Mouse (Mus musculus) CH12.LX (cell line): ENCODE results near the gene Med24. TPM values are rescaled to one million over a fixed set of nuclear protein-coding genes. Genes with fewer than 3 reads are reported as not detected.

Source experiments
- DNase-seq: peaks from one replicate; pipeline ENCODE4 v3.0.0-alpha.2; 2013; ENCODE audit errors: extremely low read depth
- H3K27ac ChIP-seq: 2 replicates; pipeline ENCODE4 v1.5.1; 2012; ENCODE audit warnings: low read depth, mild to moderate bottlenecking, control low read depth, moderate library complexity; ENCODE audit not compliant: insufficient read depth
- H3K27me3 ChIP-seq: replicated peaks from 2 replicates; pipeline ENCODE3; 2012; ENCODE audit warnings: inconsistent platforms
- H3K36me3 ChIP-seq, 2 experiments: replicated peaks in 1 of 2; 2 replicates each; pipeline versions ENCODE3 to v1.6.1; 2012; ENCODE audit warnings: inconsistent platforms in 1 of 2, low read length in 1 of 2, mild to moderate bottlenecking in 1 of 2, mixed read lengths in 1 of 2, moderate library complexity in 1 of 2; ENCODE audit not compliant: control insufficient read depth in 1 of 2, insufficient read depth in 1 of 2
- H3K4me1 ChIP-seq, 2 experiments: 2 replicates each; pipeline ENCODE4 v1.6.1; 2012; ENCODE audit warnings: inconsistent platforms in 1 of 2, moderate library complexity in 1 of 2; ENCODE audit not compliant: insufficient read depth in 2 of 2, control insufficient read depth in 1 of 2
- H3K4me2 ChIP-seq: 2 replicates; pipeline ENCODE4 v1.6.1; 2012; ENCODE audit warnings: low read depth, mild to moderate bottlenecking, control low read depth; ENCODE audit not compliant: poor library complexity, insufficient read depth, severe bottlenecking
- H3K4me3 ChIP-seq, 3 experiments: fragments of 150-350 bp in 1 of 3; sonication (generic) in 1 of 3; replicated peaks in 1 of 3; 2 replicates each; pipeline versions ENCODE3 to v1.5.1; 2011 to 2012; ENCODE audit warnings: low read depth in 2 of 3, low read length in 2 of 3, mild to moderate bottlenecking in 2 of 3, moderate library complexity in 2 of 3, control low read depth in 1 of 3, improper control_type of control experiment in 1 of 3, inconsistent platforms in 1 of 3, mixed read lengths in 1 of 3; ENCODE audit not compliant: poor library complexity in 1 of 3
- H3K79me2 ChIP-seq: replicated peaks from 2 replicates; pipeline ENCODE4 v1.6.1; 2012; ENCODE audit warnings: mild to moderate bottlenecking, moderate library complexity; ENCODE audit not compliant: control insufficient read depth, poor library complexity, insufficient read depth, severe bottlenecking; ENCODE audit errors: extremely low read depth
- H3K9ac ChIP-seq: 2 replicates; pipeline ENCODE4 v1.6.1; 2012; ENCODE audit warnings: low read depth, mild to moderate bottlenecking, control low read depth, moderate library complexity; ENCODE audit not compliant: insufficient read depth
- H3K9me3 ChIP-seq: replicated peaks from 2 replicates; pipeline ENCODE3; 2012; ENCODE audit warnings: low read length, inconsistent platforms, mixed read lengths
- BHLHE40 ChIP-seq: IDR thresholded peaks from 2 replicates; pipeline ENCODE4 v1.6.1; 2011; ENCODE audit warnings: mild to moderate bottlenecking, low read depth, low read length, improper control_type of control experiment
- CHD2 ChIP-seq: IDR thresholded peaks from 2 replicates; pipeline ENCODE4 v1.6.1; 2011; ENCODE audit warnings: low read length, improper control_type of control experiment
- EP300 ChIP-seq: IDR thresholded peaks from 2 replicates; pipeline ENCODE4 v1.6.1; 2011; ENCODE audit warnings: low read length, improper control_type of control experiment
- ETS1 ChIP-seq: conservative IDR thresholded peaks from 2 replicates; pipeline ENCODE4 v1.6.1; 2012; ENCODE audit warnings: low read depth, mild to moderate bottlenecking, inconsistent platforms, low read length, improper control_type of control experiment, moderate library complexity
- GABPA ChIP-seq: IDR thresholded peaks from 2 replicates; pipeline ENCODE4 v1.6.1; 2012; ENCODE audit warnings: low read depth, low read length, improper control_type of control experiment, inconsistent platforms; ENCODE audit not compliant: insufficient replicate concordance
- IRF4 ChIP-seq: IDR thresholded peaks from 2 replicates; pipeline ENCODE4 v1.6.1; 2014; ENCODE audit warnings: low read depth, mild to moderate bottlenecking, inconsistent platforms, low read length, improper control_type of control experiment
- JUN ChIP-seq: IDR thresholded peaks from 2 replicates; pipeline ENCODE4 v1.6.1; 2011; ENCODE audit warnings: low read depth, mild to moderate bottlenecking, low read length, improper control_type of control experiment, moderate library complexity; ENCODE audit not compliant: insufficient read depth
- KAT2A ChIP-seq: IDR thresholded peaks from 2 replicates; pipeline ENCODE4 v1.6.1; 2012; ENCODE audit warnings: low read length, improper control_type of control experiment, inconsistent platforms; ENCODE audit not compliant: insufficient replicate concordance
- MAFK ChIP-seq: IDR thresholded peaks from 2 replicates; pipeline ENCODE4 v1.6.1; 2011; ENCODE audit warnings: low read length, improper control_type of control experiment; ENCODE audit not compliant: insufficient replicate concordance
- MAZ ChIP-seq: IDR thresholded peaks from 2 replicates; pipeline ENCODE4 v1.6.1; 2012; ENCODE audit warnings: low read depth, mild to moderate bottlenecking, inconsistent platforms, low read length, improper control_type of control experiment, moderate library complexity
- MXI1 ChIP-seq: IDR thresholded peaks from 2 replicates; pipeline ENCODE4 v1.6.1; 2011; ENCODE audit warnings: mild to moderate bottlenecking, low read depth, low read length, improper control_type of control experiment
- NELFE ChIP-seq: IDR thresholded peaks from 2 replicates; pipeline ENCODE4 v1.6.1; 2011; ENCODE audit warnings: low read depth, low read length, improper control_type of control experiment
- PAX5 ChIP-seq: IDR thresholded peaks from 2 replicates; pipeline ENCODE4 v1.6.1; 2012; ENCODE audit warnings: low read length, inconsistent platforms, mixed read lengths
- RAD21 ChIP-seq: IDR thresholded peaks from 2 replicates; pipeline ENCODE4 v1.6.1; 2011; ENCODE audit warnings: low read depth, mild to moderate bottlenecking, low read length, improper control_type of control experiment, moderate library complexity
- RCOR1 ChIP-seq: conservative IDR thresholded peaks from 2 replicates; pipeline ENCODE4 v1.6.1; 2012; ENCODE audit warnings: low read depth, mild to moderate bottlenecking, inconsistent platforms, low read length, improper control_type of control experiment
- SIN3A ChIP-seq: IDR thresholded peaks from 2 replicates; pipeline ENCODE4 v1.6.1; 2012; ENCODE audit warnings: low read length, improper control_type of control experiment, inconsistent platforms
- SMC3 ChIP-seq: IDR thresholded peaks from 2 replicates; pipeline ENCODE4 v1.6.1; 2011; ENCODE audit warnings: low read depth, low read length, improper control_type of control experiment
- TCF12 ChIP-seq: IDR thresholded peaks from 2 replicates; pipeline ENCODE4 v1.6.1; 2014; ENCODE audit warnings: low read depth, mild to moderate bottlenecking, inconsistent platforms, low read length, improper control_type of control experiment
- UBTF ChIP-seq: IDR thresholded peaks from 2 replicates; pipeline ENCODE4 v1.6.1; 2012; ENCODE audit warnings: low read depth, mild to moderate bottlenecking, inconsistent platforms, low read length, improper control_type of control experiment, moderate library complexity
- USF2 ChIP-seq: conservative IDR thresholded peaks from 2 replicates; pipeline ENCODE4 v1.6.1; 2011; ENCODE audit warnings: low read depth, low read length, improper control_type of control experiment
- ZC3H11A ChIP-seq: IDR thresholded peaks from 2 replicates; pipeline ENCODE4 v1.6.1; 2012; ENCODE audit warnings: low read depth, mild to moderate bottlenecking, inconsistent platforms, low read length, improper control_type of control experiment
- ZKSCAN1 ChIP-seq: IDR thresholded peaks from 2 replicates; pipeline ENCODE4 v1.6.1; 2012; ENCODE audit warnings: low read depth, inconsistent platforms, low read length, improper control_type of control experiment, borderline replicate concordance
- ZMIZ1 ChIP-seq: IDR thresholded peaks from 2 replicates; pipeline ENCODE4 v1.6.1; 2012; ENCODE audit warnings: low read depth, mild to moderate bottlenecking, inconsistent platforms, low read length, improper control_type of control experiment
- ZNF384 ChIP-seq: IDR thresholded peaks from 2 replicates; pipeline ENCODE4 v1.6.1; 2012; ENCODE audit warnings: low read depth, low read length, improper control_type of control experiment, inconsistent platforms
- dilution Hi-C: fragments of 300-500 bp; cut with MboI; formaldehyde crosslinking; loops from 2 replicates; pipeline ENCODE4 v1.14.3; 2020; ENCODE audit warnings: low sequenced_read_pairs; ENCODE audit not compliant: extremely low pct_unique_long_range_greater_than_20kb, extremely low pct_ligation_motif_present
- in situ Hi-C: fragments of 300-500 bp; cut with MboI; formaldehyde crosslinking; loops from 3 replicates; pipeline ENCODE4 v1.14.3; 2019; ENCODE audit warnings: low sequenced_read_pairs, low pct_ligation_motif_present, low pct_unique_long_range_greater_than_20kb, mixed read lengths
- polyA plus RNA-seq: library from polyadenylated mRNA; unstranded; fragments of >175 nt; gene quantifications from 2 replicates; pipeline ENCODE4 v1.2.1, GENCODE M21; 2012; ENCODE audit warnings: low read depth; ENCODE audit not compliant: insufficient read length
- total RNA-seq, 2 experiments: library from RNA; depleted of rRNA; stranded (reverse); fragments of 300-350 nt in 1 of 2; fragments of >200 nt in 1 of 2; gene quantifications; 2 replicates each; pipeline ENCODE4 v1.2.3; 2012 to 2014

Gene Med24
- total and polyA plus RNA-seq, 3 experiments, result 30.9 to 78.8 (median 48.6) TPM

DNA sequence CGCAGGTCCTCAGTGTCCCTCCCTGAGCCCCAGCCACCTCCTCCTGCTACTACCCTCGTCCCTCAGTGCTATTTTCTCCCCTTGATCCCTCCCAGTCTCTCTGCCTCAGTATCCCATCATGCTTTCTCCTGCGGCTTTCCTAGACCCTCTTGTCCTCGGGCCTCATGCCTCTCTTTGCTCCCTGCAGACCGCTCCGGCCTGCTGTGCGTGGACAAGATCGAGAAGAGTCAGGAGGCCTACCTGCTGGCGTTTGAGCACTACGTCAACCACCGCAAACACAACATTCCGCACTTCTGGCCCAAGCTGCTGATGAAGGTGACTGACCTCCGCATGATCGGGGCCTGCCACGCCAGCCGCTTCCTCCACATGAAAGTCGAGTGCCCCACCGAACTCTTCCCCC is 34.9 kb upstream of the Med24 start:
- Histone ChIP-seq H3K79me2 (no peaks in the 10 kb centered on the region), H3K4me1 (peaks cover 6 to 32% of the 10 kb centered on the region in 2 experiments), H3K9ac (no peak overlapping the region), H3K27me3 (no peaks in the 10 kb centered on the region), H3K4me3 (no peak overlapping the region)
- DNase-seq, result no peak
- TF ChIP-seq ETS1 (no peak), USF2 (no peak), EP300 (no peak), KAT2A (no peak), MXI1 (no peak), SMC3 (no peak), BHLHE40 (no peak), TCF12 (no peak), NELFE (no peak), JUN (no peak), ZKSCAN1 (no peak), IRF4 (no peak), ZNF384 (no peak), MAFK (no peak), PAX5 (no peak), CHD2 (no peak), GABPA (no peak), UBTF (no peak), MAZ (no peak)
- TF ChIP-seq, all 38 proteins: peak for 0
- in situ Hi-C loops (no loop called here), dilution Hi-C loops (no loop called here)
- Histone ChIP-seq H3K4me2 (no peak overlapping the region), H3K27ac (no peak overlapping the region), H3K36me3 (peaks cover 0 to 10% of the 10 kb centered on the region in 2 experiments), H3K9me3 (no peaks in the 10 kb centered on the region)

DNA sequence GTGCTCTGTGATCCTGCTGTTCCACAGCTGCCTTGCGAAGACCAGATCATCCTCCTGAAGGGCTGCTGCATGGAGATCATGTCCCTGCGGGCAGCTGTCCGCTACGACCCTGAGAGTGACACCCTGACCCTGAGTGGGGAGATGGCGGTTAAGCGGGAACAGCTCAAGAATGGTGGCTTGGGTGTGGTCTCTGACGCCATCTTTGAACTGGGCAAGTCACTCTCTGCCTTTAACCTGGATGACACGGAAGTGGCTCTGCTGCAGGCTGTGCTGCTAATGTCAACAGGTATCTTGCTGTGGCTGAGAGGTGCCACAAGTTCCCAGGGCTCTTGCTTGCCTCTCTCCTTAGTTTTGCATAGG is 34.2 kb upstream of the Med24 start:
- no peak overlapping the region for H3K9ac ChIP-seq
- in situ Hi-C loops, result no loop called here
- no peak for DNase-seq
- dilution Hi-C loops, result no loop called here
- H3K36me3 ChIP-seq, result peaks cover 0 to 4% of the 10 kb centered on the region in 2 experiments
- no peaks in the 10 kb centered on the region for H3K9me3 ChIP-seq
- no peak overlapping the region for H3K4me2 ChIP-seq
- H3K79me2 ChIP-seq, result no peaks in the 10 kb centered on the region
- H3K4me3 ChIP-seq, result no peak overlapping the region
- peaks cover 6 to 31% of the 10 kb centered on the region in 2 experiments for H3K4me1 ChIP-seq
- no peak overlapping the region for H3K27ac ChIP-seq
- H3K27me3 ChIP-seq, result no peaks in the 10 kb centered on the region
- TF ChIP-seq USF2 (no peak), RCOR1 (no peak), RAD21 (no peak), EP300 (no peak), CHD2 (no peak), BHLHE40 (no peak), ZKSCAN1 (no peak), NELFE (no peak), ZMIZ1 (no peak), ETS1 (no peak), ZC3H11A (no peak), PAX5 (no peak), SIN3A (no peak), MXI1 (no peak), UBTF (no peak), KAT2A (no peak)
